Mouse (Mus musculus) granulocyte monocyte progenitor cell, adult 5-6 weeks (primary cell): ENCODE measurements around the gene Apobec3. TPM values are rescaled to one million over a fixed set of nuclear protein-coding genes. Genes with fewer than 3 reads are reported as not detected.
"Not testable (repeated sequence)": the region's sequence is repeated elsewhere in the genome, so short reads cannot be mapped to it uniquely, and the experiment has no call there.

Experiments
- ATAC-seq: replicated peaks from 2 replicates; pipeline ENCODE4 v1.8.0; 2016; ENCODE audit warnings: mild to moderate bottlenecking, moderate TSS enrichment, inconsistent platforms; ENCODE audit not compliant: poor library complexity, severe bottlenecking
- total RNA-seq, 2 experiments: library from RNA; stranded (forward) in 1 of 2; stranded (reverse) in 1 of 2; fragments of 200-712, 200-1000 nt in 1 of 2; fragments of >200 nt in 1 of 2; fragmentation: Nextera tagmentation in 1 of 2; gene quantifications; 2 replicates each; pipeline ENCODE4 v1.2.3; 2014 to 2017

Apobec3 gene
- total RNA-seq, 2 experiments from 2014 or later = 162 to 215 TPM

- ATAC-seq = no peak
Measured at GRCm38 (mm10) chr15:79894343-79894742, 2.9 kb downstream of the Apobec3 start.

DNA sequence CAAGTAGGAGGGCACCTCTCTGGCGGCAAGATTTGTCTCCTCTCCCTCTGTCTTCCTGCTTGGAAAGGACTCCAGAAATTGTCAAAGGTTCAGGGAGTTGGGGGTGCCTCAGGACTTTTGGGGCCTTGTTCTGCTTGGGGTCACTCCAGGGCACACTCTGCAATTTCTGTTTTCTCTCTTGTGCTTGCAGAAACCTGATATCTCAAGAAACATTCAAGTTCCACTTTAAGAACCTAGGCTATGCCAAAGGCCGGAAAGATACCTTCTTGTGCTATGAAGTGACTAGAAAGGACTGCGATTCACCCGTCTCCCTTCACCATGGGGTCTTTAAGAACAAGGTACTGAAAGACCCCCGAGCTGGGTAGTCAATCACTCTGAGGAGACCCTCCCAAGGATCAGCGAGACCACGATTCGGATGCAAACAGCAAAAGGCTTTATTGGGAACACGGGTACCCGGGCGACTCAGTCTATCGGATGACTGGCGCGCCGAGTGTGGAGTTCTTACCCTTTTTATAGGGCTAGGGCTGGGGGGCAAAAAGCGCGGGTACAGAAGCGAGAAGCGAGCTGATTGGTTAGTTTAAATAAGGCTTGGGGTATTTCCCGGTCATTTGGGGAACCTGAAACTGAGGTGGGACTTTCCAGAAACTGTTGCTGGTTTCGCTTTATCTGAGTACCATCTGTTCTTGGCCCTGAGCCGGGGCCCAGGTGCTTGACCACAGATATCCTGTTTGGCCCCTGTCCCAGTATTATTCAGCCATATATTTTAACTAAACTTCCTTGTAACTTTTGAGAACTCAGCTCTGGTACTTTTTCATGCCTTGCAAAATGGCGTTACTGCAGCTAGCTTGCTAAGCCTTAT is 4.0 kb downstream of the Apobec3 start:
- not testable (repeated sequence) for ATAC-seq

GRCm38 (mm10) chr15:79896080-79896725 is 4.7 kb downstream of the Apobec3 start:
- no peak for ATAC-seq

GRCm38 (mm10) chr15:79898988-79899387 is 7.5 kb downstream of the Apobec3 start:
- ATAC-seq = no peak

- no peak for ATAC-seq
Measured at GRCm38 (mm10) chr15:79899828-79900510, 8.5 kb downstream of the Apobec3 start.

DNA sequence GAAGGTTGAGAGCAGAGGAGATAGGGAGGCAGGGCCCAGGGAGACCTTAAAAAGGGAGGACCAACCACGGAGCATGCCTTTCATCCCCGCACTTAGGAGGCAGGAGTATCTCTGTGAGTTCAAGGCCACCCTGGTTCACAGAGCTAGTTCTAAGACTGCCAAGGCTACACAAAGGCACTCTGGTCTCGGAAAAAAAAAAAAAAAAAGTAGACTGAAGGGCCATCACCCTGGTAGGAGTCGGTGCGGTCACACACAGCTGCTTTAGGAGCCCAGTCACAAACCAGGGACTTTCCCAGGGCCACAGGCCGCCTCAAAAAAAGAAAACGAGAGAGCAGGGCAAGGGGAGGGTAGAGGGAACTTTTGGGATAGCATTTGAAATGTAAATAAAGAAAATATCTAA is 9.3 kb downstream of the Apobec3 start:
- ATAC-seq = no peak

GRCm38 (mm10) chr15:79901399-79901798 is 9.9 kb downstream of the Apobec3 start:
- ATAC-seq = no peak

- not testable (repeated sequence) for ATAC-seq
Measured at GRCm38 (mm10) chr15:79903081-79903480, 11.6 kb downstream of the Apobec3 start.

DNA sequence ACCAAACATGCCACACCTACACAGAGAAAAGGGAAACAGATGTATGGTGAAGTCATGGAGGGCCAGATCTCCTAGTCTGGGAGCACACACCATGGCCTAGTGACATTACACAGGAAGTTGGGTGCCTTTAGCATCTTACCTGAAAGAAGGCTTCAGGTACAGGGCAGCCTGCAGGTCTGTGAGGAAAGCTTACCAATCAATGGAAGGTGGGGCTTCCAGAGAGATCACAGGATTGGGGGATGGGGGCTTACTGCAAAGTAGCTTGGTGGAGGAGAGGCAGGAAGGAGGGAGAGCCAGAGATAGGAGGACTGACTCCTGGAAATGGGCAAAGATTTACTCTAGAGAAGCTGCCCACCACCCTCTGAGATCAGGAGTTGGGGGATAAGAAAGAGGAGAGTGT is 12.5 kb downstream of the Apobec3 start:
- no peak for ATAC-seq

- not testable (repeated sequence) for ATAC-seq
Measured at GRCm38 (mm10) chr15:79904678-79905077, 13.2 kb downstream of the Apobec3 start.

GRCm38 (mm10) chr15:79905211-79905610 is 13.8 kb downstream of the Apobec3 start:
- no peak for ATAC-seq

DNA sequence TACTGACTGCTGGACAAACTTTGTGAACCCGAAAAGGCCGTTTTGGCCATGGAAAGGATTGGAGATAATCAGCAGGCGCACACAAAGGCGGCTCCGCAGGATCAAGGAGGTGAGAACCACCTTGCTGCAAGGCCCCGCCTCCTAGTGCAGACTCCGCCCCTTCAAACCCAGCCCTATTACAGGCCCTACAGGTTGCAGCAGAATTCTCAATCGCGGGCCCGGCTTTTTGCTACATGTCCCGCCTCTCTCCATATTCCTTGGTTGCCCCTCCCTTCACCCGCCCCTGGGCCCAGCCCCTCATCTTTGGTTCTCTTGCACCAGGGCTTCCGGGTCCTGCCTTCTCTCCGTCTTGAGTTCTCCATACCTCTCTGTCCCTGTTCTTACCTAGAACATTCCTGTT is 15.4 kb downstream of the Apobec3 start:
- no peak for ATAC-seq

- not testable (repeated sequence) for ATAC-seq
Measured at GRCm38 (mm10) chr15:79909006-79909405, 17.5 kb downstream of the Apobec3 start.

- not testable (repeated sequence) for ATAC-seq
Measured at GRCm38 (mm10) chr15:79910812-79911211, 19.4 kb downstream of the Apobec3 start.

- ATAC-seq = no peak
Measured at GRCm38 (mm10) chr15:79911339-79911738, 19.9 kb downstream of the Apobec3 start.

GRCm38 (mm10) chr15:79913761-79914346 is 22.4 kb downstream of the Apobec3 start:
- ATAC-seq = no peak

- ATAC-seq = no peak
Measured at GRCm38 (mm10) chr15:79914357-79914756, 22.9 kb downstream of the Apobec3 start.

DNA sequence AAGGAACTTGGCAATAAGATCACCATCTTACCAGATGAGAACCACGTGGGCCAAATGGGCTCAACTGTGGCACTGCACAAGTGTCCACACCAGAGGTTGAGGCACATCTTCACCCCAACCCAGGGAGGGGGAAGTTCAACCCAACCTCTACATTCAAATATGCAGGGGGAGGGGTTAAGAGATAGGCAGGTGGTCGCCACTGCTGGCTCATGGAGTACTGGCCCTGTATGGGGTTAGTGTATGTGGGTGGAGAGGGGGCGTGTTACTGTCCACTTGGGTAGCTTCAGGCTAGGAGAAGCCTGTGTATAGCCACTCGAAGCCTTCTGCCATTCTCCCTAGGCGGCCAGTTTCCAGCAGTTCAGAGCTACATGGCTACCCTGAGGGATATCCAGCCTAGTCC is 24.7 kb downstream of the Apobec3 start:
- peak; percentile 13; the same call in 1 of the 2 replicates for ATAC-seq

GRCm38 (mm10) chr15:79917111-79917720 is 25.8 kb downstream of the Apobec3 start:
- ATAC-seq = no peak

- no peak for ATAC-seq
Measured at GRCm38 (mm10) chr15:79918485-79918884, 27.0 kb downstream of the Apobec3 start.
